Mouse (Mus musculus): Measurements from ENCODE around the gene Smim4. TPM values are rescaled to one million over a fixed set of nuclear protein-coding genes. Genes with fewer than 3 reads are reported as not detected.

Gene Smim4
- polyA plus RNA-seq, 1 experiment from 2014 or later = 70.0 TPM

DNA sequence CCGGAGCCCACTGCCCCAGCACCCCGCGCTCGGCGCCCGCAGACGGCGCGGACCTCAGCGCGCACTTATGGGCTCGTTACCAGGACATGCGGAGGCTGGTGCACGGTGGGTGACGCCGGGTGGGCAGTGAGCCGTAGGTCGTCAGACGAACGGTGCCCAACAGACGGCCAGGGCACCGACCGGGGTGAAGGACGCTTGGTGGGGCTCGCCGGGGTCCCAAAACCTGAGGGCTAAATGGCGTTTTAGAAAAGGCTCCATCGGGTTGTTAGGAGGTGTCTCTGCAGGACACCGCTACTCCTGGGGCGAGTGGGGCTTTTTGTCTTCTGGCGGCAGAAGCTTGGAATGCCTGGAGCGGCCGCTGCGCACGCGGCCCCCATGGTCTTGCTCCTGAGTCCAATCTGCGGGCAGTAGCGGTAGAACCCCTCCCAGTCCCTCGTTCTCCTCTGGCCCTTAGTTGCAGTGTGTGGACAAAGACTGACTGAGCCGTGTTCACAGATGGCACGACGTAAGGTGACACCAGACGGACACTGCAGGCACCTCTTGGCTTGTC is 2.6 kb upstream of the Smim4 start:
- Histone ChIP-seq H3K4me3 (ENCODE audit: low read depth, low read length) (peak overlapping the region; percentile 87), H3K9me3 (replicated peaks; ENCODE audit: control insufficient read depth, low read length) (no peaks in the 10 kb centered on the region), H3K4me2 (peak overlapping the region; percentile 81), H3K36me3 (ENCODE audit: control insufficient read depth, insufficient read depth, low read length) (peaks cover 12% of the 10 kb centered on the region), H3K9ac (ENCODE audit: low read depth, low read length) (peak overlapping the region; percentile 85), H3K4me1 (ENCODE audit: control insufficient read depth, insufficient read depth, low read length) (peaks cover 30% of the 10 kb centered on the region), H3K27me3 (ENCODE audit: control insufficient read depth, insufficient read depth, low read length) (no peaks in the 10 kb centered on the region), H3K27ac (ENCODE audit: low read depth, low read length) (peak overlapping the region; percentile 93)
- under 1% methylated on average over 43 of the region's 43 CpGs for WGBS (ENCODE audit: insufficient replicate concordance)
- peak; percentile 4; the same call in 1 of the 2 replicates for ATAC-seq (replicated peaks; ENCODE audit: insufficient number of reproducible peaks, low FRiP score, low TSS enrichment)

DNA sequence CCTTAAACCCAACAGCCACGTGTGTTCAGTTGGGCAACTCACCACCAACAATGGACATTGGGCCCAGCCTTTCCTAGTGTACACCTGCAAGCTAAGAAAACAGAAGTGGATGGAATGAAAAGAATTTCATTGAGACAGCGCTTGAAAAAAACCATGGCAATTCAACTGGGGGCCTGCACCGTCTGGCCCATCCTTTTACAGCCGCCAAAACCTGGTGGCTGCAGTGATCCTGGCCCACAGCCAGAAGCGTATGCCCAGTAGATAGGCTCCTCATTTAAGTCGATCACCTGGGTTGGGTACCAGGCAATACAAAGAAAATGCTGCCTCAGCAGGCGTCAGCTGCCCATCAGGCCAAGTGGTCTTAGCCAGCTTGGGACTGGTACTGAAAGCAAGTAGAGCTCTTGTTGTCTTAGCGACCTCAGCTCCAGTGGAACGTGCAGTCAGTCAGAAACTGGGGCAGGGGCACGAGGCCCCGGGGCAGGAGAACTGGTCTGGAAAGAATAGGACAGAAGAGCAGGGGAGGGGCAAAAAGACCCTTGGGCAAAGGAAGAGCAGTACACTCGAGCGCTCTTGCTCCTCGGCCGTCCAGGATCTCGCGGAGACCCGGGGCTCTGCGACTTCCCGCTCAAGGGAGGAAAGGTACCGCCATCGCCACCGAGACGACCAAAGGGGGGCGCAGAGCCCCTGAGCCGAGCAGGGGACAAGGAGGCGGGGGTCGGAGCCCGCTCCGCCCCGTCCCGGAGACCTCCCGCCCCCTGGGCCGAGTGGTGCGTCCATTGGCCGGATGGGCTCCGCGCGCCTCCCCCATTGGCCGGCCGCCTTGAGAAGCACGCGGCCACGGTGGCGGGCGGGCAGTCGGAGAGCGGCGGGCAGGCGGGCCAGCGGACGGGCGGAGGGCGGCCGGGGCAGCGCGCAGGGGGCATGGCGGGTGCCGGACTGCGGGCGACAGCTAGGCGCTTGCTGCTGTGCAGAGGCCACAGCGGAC is 1.8 kb upstream of the Smim4 start, which contains the start of gene Nt5dc2:
Gene Nt5dc2 (plus strand): TSS at position 818 of the 985 bp plus-strand sequence.
- Histone ChIP-seq H3K9ac (ENCODE audit: low read depth, low read length) (peak within 1 kb of the TSS; percentile 85), H3K4me2 (peak within 1 kb of the TSS; percentile 81), H3K4me1 (ENCODE audit: control insufficient read depth, insufficient read depth, low read length) (peaks cover 34% of the 10 kb centered on the region), H3K36me3 (ENCODE audit: control insufficient read depth, insufficient read depth, low read length) (peaks cover 4% of the 10 kb centered on the region), H3K27me3 (ENCODE audit: control insufficient read depth, insufficient read depth, low read length) (no peaks in the 10 kb centered on the region), H3K9me3 (replicated peaks; ENCODE audit: control insufficient read depth, low read length) (no peaks in the 10 kb centered on the region), H3K27ac (ENCODE audit: low read depth, low read length) (peak within 1 kb of the TSS; percentile 93), H3K4me3 (ENCODE audit: low read depth, low read length) (peak within 1 kb of the TSS; percentile 87)
- WGBS (ENCODE audit: insufficient replicate concordance) = 5% methylated on average over 57 of the region's 63 CpGs
- peak; percentile 80 for ATAC-seq (replicated peaks; ENCODE audit: insufficient number of reproducible peaks, low FRiP score, low TSS enrichment)

DNA sequence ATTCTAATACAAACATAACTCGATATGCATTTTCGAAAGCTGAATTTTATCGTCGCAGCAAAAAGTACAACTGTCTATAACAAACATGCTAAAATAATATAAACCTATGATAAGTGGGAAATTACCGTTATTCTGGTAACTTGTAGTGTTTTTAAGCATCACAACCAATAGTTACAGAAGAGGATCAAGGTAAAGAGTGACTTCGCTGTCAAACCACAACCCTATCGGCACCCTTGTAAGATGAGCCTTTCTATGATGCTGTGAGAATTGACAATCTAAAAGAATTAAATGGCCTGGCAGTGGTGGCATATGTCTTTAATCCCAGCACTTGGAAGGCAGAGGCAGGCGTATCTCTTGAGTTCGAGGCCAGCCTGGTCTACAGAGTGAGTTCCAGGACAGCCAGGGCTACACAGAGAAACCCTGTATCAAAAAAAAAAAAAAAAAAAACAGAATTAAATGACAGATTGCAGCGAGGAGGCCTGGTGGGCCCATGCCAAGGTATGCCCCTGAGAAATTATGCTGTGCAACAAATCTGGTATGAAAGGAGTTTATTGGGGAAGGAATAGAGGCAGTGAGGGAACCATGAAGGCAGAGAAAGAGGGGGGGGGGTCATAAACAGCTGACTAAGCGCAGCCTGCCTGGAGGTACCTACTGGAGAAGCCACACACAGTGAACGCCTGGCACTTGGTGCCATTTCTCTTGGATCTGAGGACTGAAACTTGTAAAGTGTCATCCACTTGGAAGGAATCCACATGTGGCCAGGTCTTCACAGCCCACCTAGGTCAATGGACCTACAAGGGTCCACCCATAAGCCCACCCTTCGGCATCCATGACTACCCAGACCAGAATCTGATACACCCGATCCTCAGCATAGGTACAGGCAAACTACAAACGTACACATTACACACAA is 825 bp upstream of the Smim4 start:
- no peak for ATAC-seq (replicated peaks; ENCODE audit: insufficient number of reproducible peaks, low FRiP score, low TSS enrichment)
- peak overlapping the region; percentile 85; the same call in 1 of the 2 replicates for H3K9ac ChIP-seq (ENCODE audit: low read depth, low read length)
- H3K4me1 ChIP-seq (ENCODE audit: control insufficient read depth, insufficient read depth, low read length) = peaks cover 37% of the 10 kb centered on the region
- H3K9me3 ChIP-seq (replicated peaks; ENCODE audit: control insufficient read depth, low read length) = no peaks in the 10 kb centered on the region
- peak overlapping the region; percentile 87; the same call in 1 of the 2 replicates for H3K4me3 ChIP-seq (ENCODE audit: low read depth, low read length)
- no peaks in the 10 kb centered on the region; the same call in 1 of the 2 replicates for H3K36me3 ChIP-seq (ENCODE audit: control insufficient read depth, insufficient read depth, low read length)
- no peaks in the 10 kb centered on the region for H3K27me3 ChIP-seq (ENCODE audit: control insufficient read depth, insufficient read depth, low read length)
- 67% methylated on average over 15 of the region's 15 CpGs for WGBS (ENCODE audit: insufficient replicate concordance)
- H3K27ac ChIP-seq (ENCODE audit: low read depth, low read length) = peak overlapping the region; percentile 93
- H3K4me2 ChIP-seq = peak overlapping the region; percentile 81

DNA sequence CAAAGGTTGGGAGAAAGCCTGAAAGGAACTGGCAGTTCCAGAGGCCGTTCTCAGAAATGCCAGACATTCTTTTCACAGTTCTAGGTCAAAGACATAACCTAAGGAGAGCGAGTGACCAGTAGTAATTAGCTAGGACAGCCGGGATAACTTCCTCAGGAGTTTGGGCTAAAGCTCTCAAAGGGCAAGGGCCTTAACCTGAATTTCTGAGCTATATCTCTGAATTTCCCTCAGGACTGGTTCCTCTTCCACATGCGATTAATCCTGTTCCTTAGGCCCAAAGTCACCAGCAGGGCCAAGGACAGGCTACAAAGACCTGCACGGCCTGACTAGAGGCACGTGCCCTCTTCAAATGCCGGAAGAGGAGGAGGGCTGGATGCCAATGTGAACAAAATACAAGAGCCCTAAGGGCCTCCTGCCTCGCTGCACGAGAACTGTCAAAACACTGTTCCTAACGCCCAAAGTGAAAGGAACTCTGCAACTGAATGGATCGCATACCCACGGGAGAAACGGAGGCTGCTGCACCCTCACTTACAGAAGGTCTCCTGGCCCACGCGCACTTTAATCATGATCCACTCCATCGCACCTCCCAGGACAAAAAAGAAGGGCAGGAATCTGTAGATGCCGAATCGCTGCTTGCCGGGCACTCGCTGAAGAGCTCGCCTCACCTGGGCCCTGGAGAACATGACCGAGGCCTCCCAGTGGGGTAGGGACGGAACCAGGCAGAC is 493 bp downstream of the Smim4 start:
- H3K4me1 ChIP-seq (ENCODE audit: control insufficient read depth, insufficient read depth, low read length) = peaks cover 34% of the 10 kb centered on the region
- H3K9ac ChIP-seq (ENCODE audit: low read depth, low read length) = peak overlapping the region; percentile 95
- peaks cover 6% of the 10 kb centered on the region; the same call in 1 of the 2 replicates for H3K36me3 ChIP-seq (ENCODE audit: control insufficient read depth, insufficient read depth, low read length)
- H3K4me3 ChIP-seq (ENCODE audit: low read depth, low read length) = peak overlapping the region; percentile 86
- 1% methylated on average over 23 of the region's 23 CpGs for WGBS (ENCODE audit: insufficient replicate concordance)
- H3K27ac ChIP-seq (ENCODE audit: low read depth, low read length) = peak overlapping the region; percentile 94
- H3K4me2 ChIP-seq = peak overlapping the region; percentile 81
- no peak for ATAC-seq (replicated peaks; ENCODE audit: insufficient number of reproducible peaks, low FRiP score, low TSS enrichment)
- no peaks in the 10 kb centered on the region for H3K27me3 ChIP-seq (ENCODE audit: control insufficient read depth, insufficient read depth, low read length)
- no peaks in the 10 kb centered on the region for H3K9me3 ChIP-seq (replicated peaks; ENCODE audit: control insufficient read depth, low read length)

DNA sequence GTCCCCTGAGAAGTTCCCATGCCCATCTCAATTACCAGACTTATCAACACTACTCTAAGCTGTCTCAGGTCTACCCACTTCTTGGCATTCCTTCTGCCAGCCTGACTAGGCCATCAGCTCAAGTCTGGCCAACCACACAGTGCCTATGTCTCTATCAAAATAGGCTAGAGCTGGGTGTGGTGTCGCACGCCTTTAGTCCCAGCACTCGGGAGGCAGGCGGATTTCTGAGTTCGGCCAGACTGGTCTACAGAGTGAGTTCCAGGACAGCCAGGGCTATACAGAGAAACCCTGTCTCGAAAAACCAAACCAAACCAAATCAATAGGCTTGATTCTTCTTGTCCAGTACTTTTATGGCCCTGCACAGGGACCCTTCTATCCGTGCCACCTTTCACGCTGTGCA is 1.9 kb downstream of the Smim4 start:
- peaks cover 9% of the 10 kb centered on the region; the same call in 1 of the 2 replicates for H3K36me3 ChIP-seq (ENCODE audit: control insufficient read depth, insufficient read depth, low read length)
- H3K4me2 ChIP-seq = peak overlapping the region; percentile 59
- H3K27me3 ChIP-seq (ENCODE audit: control insufficient read depth, insufficient read depth, low read length) = no peaks in the 10 kb centered on the region
- no peaks in the 10 kb centered on the region for H3K9me3 ChIP-seq (replicated peaks; ENCODE audit: control insufficient read depth, low read length)
- H3K4me1 ChIP-seq (ENCODE audit: control insufficient read depth, insufficient read depth, low read length) = peaks cover 19% of the 10 kb centered on the region
- ATAC-seq (replicated peaks; ENCODE audit: insufficient number of reproducible peaks, low FRiP score, low TSS enrichment) = no peak
- WGBS (ENCODE audit: insufficient replicate concordance) = 92% methylated on average over 8 of the region's 8 CpGs
- H3K4me3 ChIP-seq (ENCODE audit: low read depth, low read length) = peak overlapping the region; percentile 15; the same call in 1 of the 2 replicates
- no peak overlapping the region for H3K9ac ChIP-seq (ENCODE audit: low read depth, low read length)
- peak overlapping the region; percentile 7; the same call in 1 of the 2 replicates for H3K27ac ChIP-seq (ENCODE audit: low read depth, low read length)

DNA sequence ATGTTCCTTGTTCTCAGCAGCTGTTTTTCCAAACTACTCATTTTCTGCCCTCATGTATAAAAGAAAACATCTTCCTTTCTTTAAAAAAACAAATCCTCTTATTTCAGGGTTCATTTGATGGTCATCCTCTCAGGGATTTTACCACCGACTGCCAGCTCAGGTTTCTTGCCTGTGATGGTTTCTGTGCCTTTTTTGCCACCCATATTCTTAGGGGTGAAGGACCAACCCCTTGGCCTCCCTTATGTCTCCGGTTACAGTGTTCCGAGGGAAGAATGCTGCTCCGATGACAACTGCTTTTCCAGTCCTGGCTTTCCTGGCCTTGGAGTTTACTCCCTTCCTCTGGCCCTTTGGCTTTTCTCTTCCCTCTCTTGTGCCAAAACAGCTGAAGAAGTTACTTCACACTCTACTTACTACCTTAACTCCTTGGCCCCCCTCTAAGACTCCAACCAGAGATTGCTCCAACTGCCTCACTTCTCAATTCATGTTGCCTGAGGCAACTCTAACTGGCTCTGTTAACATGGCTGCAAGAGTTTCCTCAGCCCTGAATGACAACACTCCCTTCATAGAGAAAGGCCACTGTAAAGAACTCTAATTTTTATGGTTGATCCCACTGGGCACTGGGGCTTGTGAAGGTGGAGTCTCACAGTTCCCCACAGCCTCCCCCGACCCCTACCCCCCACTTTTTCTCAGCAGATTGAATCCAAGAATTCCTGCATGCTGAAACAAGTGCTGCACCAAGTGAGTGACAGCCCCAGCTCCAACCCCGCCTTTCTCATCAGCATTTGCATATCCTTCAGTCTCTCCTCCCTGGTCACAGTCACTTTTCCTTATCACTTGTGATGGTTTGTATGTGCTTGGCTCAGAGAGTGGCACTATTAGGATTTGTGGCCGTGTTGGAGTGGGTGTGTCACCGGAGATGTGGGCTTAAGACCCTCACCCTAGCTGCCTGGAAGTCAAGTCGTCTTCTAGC is 3.4 kb downstream of the Smim4 start:
- H3K9ac ChIP-seq (ENCODE audit: low read depth, low read length) = peak overlapping the region; percentile 7; the same call in 1 of the 2 replicates
- H3K4me3 ChIP-seq (ENCODE audit: low read depth, low read length) = no peak overlapping the region
- H3K27me3 ChIP-seq (ENCODE audit: control insufficient read depth, insufficient read depth, low read length) = no peaks in the 10 kb centered on the region
- no peak for ATAC-seq (replicated peaks; ENCODE audit: insufficient number of reproducible peaks, low FRiP score, low TSS enrichment)
- peak overlapping the region; percentile 10; the same call in 1 of the 2 replicates for H3K27ac ChIP-seq (ENCODE audit: low read depth, low read length)
- H3K36me3 ChIP-seq (ENCODE audit: control insufficient read depth, insufficient read depth, low read length) = peaks cover 9% of the 10 kb centered on the region; the same call in 1 of the 2 replicates
- H3K4me2 ChIP-seq = peak overlapping the region; percentile 2; the same call in 1 of the 2 replicates
- H3K9me3 ChIP-seq (replicated peaks; ENCODE audit: control insufficient read depth, low read length) = no peaks in the 10 kb centered on the region
- 57% methylated on average over 9 of the region's 9 CpGs for WGBS (ENCODE audit: insufficient replicate concordance)
- peaks cover 17% of the 10 kb centered on the region for H3K4me1 ChIP-seq (ENCODE audit: control insufficient read depth, insufficient read depth, low read length)

DNA sequence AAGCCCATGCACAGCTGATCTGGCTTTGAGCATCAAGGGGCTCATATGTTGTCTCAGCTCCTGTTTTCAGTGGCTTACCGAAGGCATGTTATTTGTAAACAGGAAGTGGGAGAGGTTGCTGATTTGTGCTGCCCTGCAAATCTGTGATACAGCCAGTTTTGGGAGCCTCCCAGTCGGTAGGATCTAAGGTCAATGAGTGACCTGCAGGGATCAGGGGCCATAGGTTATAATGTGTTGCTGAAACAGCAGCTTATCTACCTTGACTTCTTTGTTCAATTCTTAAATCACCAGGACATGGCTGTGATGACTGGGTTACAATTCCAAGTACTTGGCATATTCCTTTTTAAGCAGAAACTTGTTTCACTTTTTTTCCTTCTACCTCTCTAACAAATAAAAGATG is 13.2 kb downstream of the Smim4 start:
- ATAC-seq (replicated peaks; ENCODE audit: insufficient number of reproducible peaks, low FRiP score, low TSS enrichment) = no peak
- peaks cover 7% of the 10 kb centered on the region; the same call in 1 of the 2 replicates for H3K4me1 ChIP-seq (ENCODE audit: control insufficient read depth, insufficient read depth, low read length)
- no peak overlapping the region for H3K27ac ChIP-seq (ENCODE audit: low read depth, low read length)
- H3K9me3 ChIP-seq (replicated peaks; ENCODE audit: control insufficient read depth, low read length) = no peaks in the 10 kb centered on the region
- H3K27me3 ChIP-seq (ENCODE audit: control insufficient read depth, insufficient read depth, low read length) = no peaks in the 10 kb centered on the region
- H3K4me3 ChIP-seq (ENCODE audit: low read depth, low read length) = no peak overlapping the region
- no peak overlapping the region for H3K4me2 ChIP-seq
- 57% methylated on average over 2 of the region's 2 CpGs for WGBS (ENCODE audit: insufficient replicate concordance)
- H3K36me3 ChIP-seq (ENCODE audit: control insufficient read depth, insufficient read depth, low read length) = peaks cover 12% of the 10 kb centered on the region
- no peak overlapping the region for H3K9ac ChIP-seq (ENCODE audit: low read depth, low read length)
